Mouse (Mus musculus) skeletal muscle tissue, adult 2 months (tissue): Measurements from ENCODE around the gene Poldip3.
A peak's percentile ranks its signal among the peaks of the same experiment; 100 is the strongest.
"Not testable (repeated sequence)": the region's sequence is repeated elsewhere in the genome, so short reads cannot be mapped to it uniquely, and the experiment has no call there.

Experiments
- DNase-seq: peaks from one replicate; pipeline ENCODE4 v3.0.0-alpha.2; 2012; ENCODE audit warnings: low read depth, low spot score

The Poldip3 gene

GRCm38 (mm10) chr15:83129530-83130231, 19.5 kb downstream of the Poldip3 start:
- no peak for DNase-seq

- DNase-seq = not testable (repeated sequence)
Observed at GRCm38 (mm10) chr15:83127037-83127436, 22.1 kb downstream of the Poldip3 start.

- no peak for DNase-seq
Observed at GRCm38 (mm10) chr15:83126582-83126981, 22.6 kb downstream of the Poldip3 start.

- DNase-seq = no peak
Observed at GRCm38 (mm10) chr15:83124625-83125024, 24.6 kb downstream of the Poldip3 start.

GRCm38 (mm10) chr15:83122566-83123145, 26.5 kb downstream of the Poldip3 start, which contains the start of gene Rrp7a:
Gene Rrp7a, minus strand, starts transcription at chr15:83122801.
- DNase-seq = peak; percentile 75

- no peak for DNase-seq
Observed at GRCm38 (mm10) chr15:83121709-83122565, 27.2 kb downstream of the Poldip3 start.

GRCm38 (mm10) chr15:83118360-83118759, 30.8 kb downstream of the Poldip3 start:
- peak; percentile 50 for DNase-seq

- no peak for DNase-seq
Observed at GRCm38 (mm10) chr15:83115071-83115470, 34.1 kb downstream of the Poldip3 start.

GRCm38 (mm10) chr15:83114106-83114505, 35.1 kb downstream of the Poldip3 start:
- DNase-seq = no peak

- DNase-seq = no peak
Observed at GRCm38 (mm10) chr15:83112898-83113297, 36.3 kb downstream of the Poldip3 start.

GRCm38 (mm10) chr15:83111874-83112273, 37.3 kb downstream of the Poldip3 start:
- no peak for DNase-seq

- DNase-seq = no peak
Observed at GRCm38 (mm10) chr15:83111290-83111689, 37.9 kb downstream of the Poldip3 start.

GRCm38 (mm10) chr15:83107814-83108213, 41.4 kb downstream of the Poldip3 start:
- no peak for DNase-seq

- no peak for DNase-seq
Observed at GRCm38 (mm10) chr15:83106426-83106825, 42.8 kb downstream of the Poldip3 start.

GRCm38 (mm10) chr15:83103111-83103510, 46.1 kb downstream of the Poldip3 start:
- no peak for DNase-seq

- DNase-seq = no peak
Observed at GRCm38 (mm10) chr15:83100332-83100662, 48.9 kb downstream of the Poldip3 start.

GRCm38 (mm10) chr15:83099533-83100331, 49.5 kb downstream of the Poldip3 start:
- DNase-seq = peak; percentile 82

GRCm38 (mm10) chr15:83095950-83096349, 53.2 kb downstream of the Poldip3 start:
- DNase-seq = no peak

- peak; percentile 59 for DNase-seq
Observed at GRCm38 (mm10) chr15:83093687-83094086, 55.5 kb downstream of the Poldip3 start.

GRCm38 (mm10) chr15:83090874-83091273, 58.3 kb downstream of the Poldip3 start:
- no peak for DNase-seq

- no peak for DNase-seq
Observed at GRCm38 (mm10) chr15:83089429-83089605, 59.9 kb downstream of the Poldip3 start, which contains the start of gene Serhl. Gene Serhl, plus strand, starts transcription at chr15:83089506.
